Mouse (Mus musculus) intestine, embryonic 16.5 days (tissue): ENCODE results near the gene Ppfia4. TPM values are rescaled to one million over a fixed set of nuclear protein-coding genes. Genes with fewer than 3 reads are reported as not detected.

ENCODE experiments used
- ATAC-seq: fragments of 200-750 bp; cut with Nextera tagmentation; 2 replicates; pipeline ENCODE4 v1.8.0; 2017; ENCODE audit warnings: moderate TSS enrichment, moderate library complexity
- H3K27ac ChIP-seq: fragments of 300-500 bp; sonication (generic); 2 replicates; pipeline ENCODE4 v1.5.1; 2014; ENCODE audit warnings: mild to moderate bottlenecking, low read length
- H3K27me3 ChIP-seq: fragments of 300-500 bp; sonication (generic); replicated peaks from 2 replicates; pipeline ENCODE4 v1.6.1; 2014; ENCODE audit warnings: low read length, control low read depth, mixed read lengths; ENCODE audit not compliant: control insufficient read depth, insufficient read depth
- H3K36me3 ChIP-seq: fragments of 300-500 bp; sonication (generic); 2 replicates; pipeline ENCODE4 v1.6.1; 2014; ENCODE audit warnings: low read length, control low read depth; ENCODE audit not compliant: control insufficient read depth, insufficient read depth
- H3K4me1 ChIP-seq: fragments of 300-500 bp; sonication (generic); 2 replicates; pipeline ENCODE4 v1.6.1; 2014; ENCODE audit warnings: low read length, control low read depth, mixed read lengths; ENCODE audit not compliant: control insufficient read depth, insufficient read depth
- H3K4me2 ChIP-seq: fragments of 300-500 bp; sonication (generic); 2 replicates; pipeline ENCODE4 v1.6.1; 2014; ENCODE audit warnings: low read depth, low read length, control low read depth
- H3K4me3 ChIP-seq: fragments of 300-500 bp; sonication (generic); 2 replicates; pipeline ENCODE4 v1.5.1; 2014; ENCODE audit warnings: mild to moderate bottlenecking, low read length
- H3K9ac ChIP-seq: fragments of 300-500 bp; sonication (generic); 2 replicates; pipeline ENCODE4 v1.6.1; 2014; ENCODE audit warnings: low read depth, low read length
- H3K9me3 ChIP-seq: fragments of 300-500 bp; sonication (generic); 2 replicates; pipeline ENCODE4 v1.6.1; 2016; ENCODE audit warnings: low read length, control low read depth; ENCODE audit not compliant: control insufficient read depth
- WGBS: fragments of 180-500 bp; shearing (Covaris S2); extraction: QIAGEN DNeasy Blood & Tissue Kit; methylation state at CpG from one replicate; pipeline ENCODE4 v1.1.7; 2014; 5-methylcytosine and 5-hydroxymethylcytosine counted together
- polyA plus RNA-seq: library from polyadenylated mRNA; unstranded; fragments of >200 nt; fragmentation: Nextera tagmentation; extraction: Ambion mirVana; gene quantifications from 2 replicates; pipeline ENCODE4 v1.2.1, GENCODE M21; 2015

Gene Ppfia4
- polyA plus RNA-seq, 1 experiment from 2014 or later: 4.7 TPM

DNA sequence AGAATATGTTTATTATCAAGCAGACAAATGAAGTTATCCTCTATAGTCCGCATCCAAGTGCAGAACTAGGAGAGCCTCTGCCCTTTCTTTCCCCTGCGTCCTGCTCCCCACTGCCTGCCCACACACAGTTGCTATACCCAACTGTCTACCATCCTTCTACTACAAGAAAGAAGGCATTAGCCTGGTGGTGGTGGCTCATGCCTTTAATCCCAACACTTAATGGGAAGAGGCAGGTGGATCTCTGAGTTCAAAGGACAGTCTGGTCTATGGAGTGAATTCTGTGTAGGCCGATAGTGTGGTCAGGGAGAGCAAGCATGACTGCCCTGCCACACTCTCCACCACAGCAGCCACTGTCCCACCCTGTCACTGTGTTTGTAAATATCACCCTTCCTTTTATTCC lies 22.0 kb downstream of the Ppfia4 start:
- ATAC-seq: no peak

GRCm38 (mm10) chr1:134310291-134310690 lies 22.4 kb downstream of the Ppfia4 start:
- Histone ChIP-seq H3K4me2 (no peak overlapping the region), H3K36me3 (no peaks in the 10 kb centered on the region), H3K27me3 (no peaks in the 10 kb centered on the region), H3K27ac (no peak overlapping the region), H3K4me3 (no peak overlapping the region), H3K4me1 (no peaks in the 10 kb centered on the region), H3K9ac (no peak overlapping the region), H3K9me3 (no peaks in the 10 kb centered on the region)
- ATAC-seq: no peak
- WGBS: 84% methylated on average over 2 of the region's 2 CpGs

More for the DNA sequence above, 22.0 kb downstream of the Ppfia4 start:
- WGBS: 95% methylated on average over 3 of the region's 3 CpGs
- Histone ChIP-seq H3K4me1 (no peaks in the 10 kb centered on the region), H3K9ac (no peak overlapping the region), H3K36me3 (no peaks in the 10 kb centered on the region), H3K27me3 (no peaks in the 10 kb centered on the region), H3K4me2 (no peak overlapping the region), H3K27ac (no peak overlapping the region), H3K9me3 (no peaks in the 10 kb centered on the region), H3K4me3 (no peak overlapping the region)

DNA sequence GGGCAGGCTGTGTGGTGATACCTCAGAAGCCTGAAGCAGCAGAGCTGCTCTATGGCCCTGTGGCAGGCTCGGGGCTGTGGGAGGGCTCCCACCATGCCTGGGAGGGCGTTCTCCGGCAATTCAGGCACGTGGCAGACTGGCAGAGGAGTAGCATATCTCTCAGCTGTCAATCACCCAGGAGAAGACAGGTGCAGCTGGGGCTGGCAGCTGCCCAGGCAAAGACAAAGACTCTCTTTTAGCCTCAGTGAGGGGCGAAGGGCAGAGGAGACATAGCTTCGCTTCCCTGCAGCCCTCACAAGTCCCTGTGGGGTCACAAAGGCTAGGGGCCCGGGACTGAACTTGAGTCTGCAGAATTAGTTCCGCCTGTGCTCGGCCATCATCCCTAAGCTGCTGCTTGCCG lies 25.3 kb downstream of the Ppfia4 start:
- Histone ChIP-seq H3K4me3 (no peak overlapping the region), H3K9me3 (no peaks in the 10 kb centered on the region), H3K27ac (no peak overlapping the region), H3K27me3 (no peaks in the 10 kb centered on the region), H3K9ac (no peak overlapping the region), H3K36me3 (no peaks in the 10 kb centered on the region), H3K4me1 (peaks cover 2% of the 10 kb centered on the region; the same call in 1 of the 2 replicates), H3K4me2 (no peak overlapping the region)
- peak; percentile 21; the same call in 1 of the 2 replicates for ATAC-seq
- WGBS: 76% methylated on average over 10 of the region's 10 CpGs

- H3K27ac ChIP-seq: no peak overlapping the region
- H3K27me3 ChIP-seq: no peaks in the 10 kb centered on the region
- no peak overlapping the region for H3K9ac ChIP-seq
- ATAC-seq: no peak
- H3K4me2 ChIP-seq: no peak overlapping the region
- H3K9me3 ChIP-seq: no peaks in the 10 kb centered on the region
- peaks cover 2% of the 10 kb centered on the region; the same call in 1 of the 2 replicates for H3K4me1 ChIP-seq
- WGBS: 94% methylated on average over 9 of the region's 9 CpGs
- no peak overlapping the region for H3K4me3 ChIP-seq
- H3K36me3 ChIP-seq: no peaks in the 10 kb centered on the region
Measured at GRCm38 (mm10) chr1:134304940-134305339, 27.8 kb downstream of the Ppfia4 start.

- no peak for ATAC-seq
- Histone ChIP-seq H3K4me2 (no peak overlapping the region), H3K27ac (peak overlapping the region; percentile 75), H3K27me3 (0 out of 2 replicates have a peak, but pooled peaks cover 6% of the 10 kb centered on the region), H3K4me1 (peaks cover 11% of the 10 kb centered on the region; the same call in 1 of the 2 replicates), H3K9me3 (no peaks in the 10 kb centered on the region), H3K9ac (no peak overlapping the region), H3K4me3 (no peak overlapping the region), H3K36me3 (no peaks in the 10 kb centered on the region)
- 42% methylated on average over 8 of the region's 8 CpGs for WGBS
Measured at GRCm38 (mm10) chr1:134302568-134303238, 30.0 kb downstream of the Ppfia4 start.

DNA sequence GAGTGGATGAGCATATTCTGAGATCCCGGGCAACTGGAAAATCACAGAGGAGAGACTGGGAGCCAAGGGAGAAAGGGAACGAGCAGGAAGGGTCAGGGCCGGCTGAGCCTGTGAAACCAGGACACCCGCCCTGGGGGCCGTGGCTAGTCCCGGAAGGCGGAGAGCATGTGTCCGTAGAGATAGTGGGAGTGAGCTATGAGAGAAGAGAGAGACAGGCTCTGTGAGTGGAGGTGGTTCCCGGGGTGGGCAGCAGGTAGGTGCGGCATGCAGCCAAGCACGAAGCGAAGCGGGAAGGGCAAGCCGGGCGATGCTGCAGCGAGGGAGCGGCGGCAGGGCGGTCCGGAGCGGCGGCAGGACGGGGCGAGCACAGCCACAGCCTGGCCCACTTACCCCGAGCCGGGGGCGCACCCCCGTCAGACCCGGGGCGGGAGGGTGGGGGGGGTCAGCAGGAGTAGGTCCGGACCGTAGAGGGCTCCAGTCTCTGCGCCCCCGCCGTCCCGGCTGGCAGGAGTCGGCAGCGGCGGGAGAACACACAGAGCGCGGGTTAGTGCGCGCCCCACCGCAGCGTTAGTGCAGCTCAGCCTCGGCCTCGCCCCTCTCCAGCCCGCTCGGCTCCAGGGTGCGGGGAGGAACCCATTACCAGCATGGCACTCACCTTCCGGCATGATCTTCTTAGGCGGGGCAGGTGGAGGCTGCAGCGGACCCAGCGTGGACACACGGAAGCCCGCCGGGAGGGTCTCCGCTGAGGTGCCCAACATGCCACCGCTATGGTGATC lies 33.9 kb downstream of the Ppfia4 start:
- H3K4me1 ChIP-seq: peaks cover 16% of the 10 kb centered on the region; the same call in 1 of the 2 replicates
- 7% methylated on average over 51 of the region's 59 CpGs for WGBS
- H3K4me3 ChIP-seq: peak overlapping the region; percentile 59
- H3K9ac ChIP-seq: peak overlapping the region; percentile 75
- 0 out of 2 replicates have a peak, but pooled peaks cover 7% of the 10 kb centered on the region for H3K27me3 ChIP-seq
- H3K9me3 ChIP-seq: no peaks in the 10 kb centered on the region; the same call in 1 of the 2 replicates
- no peak overlapping the region for H3K27ac ChIP-seq
- peak overlapping the region; percentile 99 for H3K4me2 ChIP-seq
- H3K36me3 ChIP-seq: no peaks in the 10 kb centered on the region
- peak; percentile 71 for ATAC-seq

DNA sequence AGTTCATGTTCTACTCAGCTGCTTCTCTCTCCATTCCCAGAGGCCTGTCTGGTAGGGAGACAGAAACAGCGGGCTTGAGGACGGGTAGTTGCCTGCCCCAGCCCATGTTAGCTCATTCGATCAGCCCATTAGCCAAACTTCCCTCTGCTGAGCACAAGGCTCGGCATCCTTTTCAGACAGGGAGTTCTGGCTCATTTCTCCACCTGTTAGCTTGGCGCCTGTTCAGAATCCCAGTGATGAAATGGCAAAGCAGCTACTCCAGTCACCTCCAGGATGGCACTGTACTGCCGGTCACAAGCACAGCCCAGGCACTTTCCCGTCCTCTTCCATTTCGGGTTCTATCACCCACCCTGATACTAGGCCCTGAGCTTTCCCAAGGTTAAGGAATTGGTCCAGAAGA lies 35.5 kb downstream of the Ppfia4 start:
- Histone ChIP-seq H3K36me3 (no peaks in the 10 kb centered on the region), H3K9me3 (no peaks in the 10 kb centered on the region; the same call in 1 of the 2 replicates), H3K4me2 (no peak overlapping the region), H3K9ac (no peak overlapping the region), H3K4me3 (no peak overlapping the region), H3K4me1 (peaks cover 25% of the 10 kb centered on the region; the same call in 1 of the 2 replicates), H3K27me3 (0 out of 2 replicates have a peak, but pooled peaks cover 7% of the 10 kb centered on the region), H3K27ac (no peak overlapping the region)
- ATAC-seq: no peak
- WGBS: 91% methylated on average over 8 of the region's 8 CpGs

- no peaks in the 10 kb centered on the region for H3K36me3 ChIP-seq
- H3K4me1 ChIP-seq: peaks cover 30% of the 10 kb centered on the region; the same call in 1 of the 2 replicates
- no peak overlapping the region for H3K4me2 ChIP-seq
- H3K27ac ChIP-seq: peak overlapping the region; percentile 92
- no peaks in the 10 kb centered on the region; the same call in 1 of the 2 replicates for H3K9me3 ChIP-seq
- H3K9ac ChIP-seq: no peak overlapping the region
- H3K27me3 ChIP-seq: 0 out of 2 replicates have a peak, but pooled peaks cover 7% of the 10 kb centered on the region
- peak; percentile 65 for ATAC-seq
- H3K4me3 ChIP-seq: no peak overlapping the region
- 57% methylated on average over 3 of the region's 3 CpGs for WGBS
Measured at GRCm38 (mm10) chr1:134293738-134294604, 38.8 kb downstream of the Ppfia4 start.
